Mouse (Mus musculus) midbrain, embryonic 15.5 days (tissue): Measurements from ENCODE around the gene H2afy2. TPM values are rescaled to one million over a fixed set of nuclear protein-coding genes. Genes with fewer than 3 reads are reported as not detected.

ENCODE experiments used
- ATAC-seq: fragments of 200-750 bp; cut with Nextera tagmentation; replicated peaks from 2 replicates; pipeline ENCODE4 v1.8.0; 2017; ENCODE audit warnings: moderate TSS enrichment
- H3K27ac ChIP-seq: fragments of 300-500 bp; sonication (generic); 2 replicates; pipeline ENCODE4 v1.5.1; 2015; ENCODE audit warnings: mild to moderate bottlenecking, inconsistent platforms
- H3K27me3 ChIP-seq: fragments of 300-500 bp; sonication (generic); replicated peaks from 2 replicates; pipeline ENCODE4 v1.6.1; 2015; ENCODE audit warnings: inconsistent platforms
- H3K36me3 ChIP-seq: fragments of 300-500 bp; sonication (generic); replicated peaks from 2 replicates; pipeline ENCODE4 v1.6.1; 2015; ENCODE audit warnings: inconsistent platforms
- H3K4me1 ChIP-seq: fragments of 300-500 bp; sonication (generic); 2 replicates; pipeline ENCODE4 v1.6.1; 2015; ENCODE audit warnings: inconsistent platforms
- H3K4me2 ChIP-seq: fragments of 300-500 bp; sonication (generic); 2 replicates; pipeline ENCODE4 v1.6.1; 2015; ENCODE audit warnings: inconsistent platforms, mild to moderate bottlenecking, moderate library complexity
- H3K4me3 ChIP-seq: fragments of 300-500 bp; sonication (generic); 2 replicates; pipeline ENCODE4 v1.5.1; 2015; ENCODE audit warnings: mild to moderate bottlenecking, inconsistent platforms
- H3K9ac ChIP-seq: fragments of 300-500 bp; sonication (generic); 2 replicates; pipeline ENCODE4 v1.6.1; 2015; ENCODE audit warnings: mild to moderate bottlenecking, inconsistent platforms
- H3K9me3 ChIP-seq: fragments of 300-500 bp; sonication (generic); 2 replicates; pipeline ENCODE4 v1.6.1; 2016; ENCODE audit warnings: inconsistent platforms
- WGBS: fragments of 180-500 bp; shearing (Covaris S2); methylation state at CpG from one replicate; pipeline ENCODE4 v1.1.7; 2015; ENCODE audit warnings: mixed read lengths; 5-methylcytosine and 5-hydroxymethylcytosine counted together
- polyA plus RNA-seq: library from polyadenylated mRNA; unstranded; fragments of >200 nt; fragmentation: Nextera tagmentation; extraction: Ambion mirVana; gene quantifications from 2 replicates; pipeline ENCODE4 v1.2.1, GENCODE M21; 2015

The H2afy2 gene
- polyA plus RNA-seq = 307 and 327 TPM in 2 replicates

GRCm38 (mm10) chr10:61783621-61784251, at the start of gene H2afy2:
H2afy2 (minus strand) TSS chr10:61784147.
- Histone ChIP-seq H3K4me1 (peaks cover 34% of the 10 kb centered on the region), H3K36me3 (no peaks in the 10 kb centered on the region), H3K27ac (peak within 1 kb of the TSS; percentile 99), H3K4me2 (peak within 1 kb of the TSS; percentile 61), H3K9me3 (no peaks in the 10 kb centered on the region), H3K4me3 (peak within 1 kb of the TSS; percentile 78), H3K27me3 (no peaks in the 10 kb centered on the region), H3K9ac (peak within 1 kb of the TSS; percentile 95)
- WGBS = 2% methylated on average over 50 of the region's 50 CpGs
- ATAC-seq = peak; percentile 94

GRCm38 (mm10) chr10:61832713-61833112, 48.8 kb upstream of the H2afy2 start:
- Histone ChIP-seq H3K9me3 (no peaks in the 10 kb centered on the region), H3K36me3 (no peaks in the 10 kb centered on the region), H3K27me3 (no peaks in the 10 kb centered on the region), H3K4me3 (no peak overlapping the region), H3K4me1 (no peaks in the 10 kb centered on the region), H3K9ac (no peak overlapping the region), H3K27ac (no peak overlapping the region), H3K4me2 (no peak overlapping the region)
- WGBS = 91% methylated on average over 11 of the region's 11 CpGs
- no peak for ATAC-seq

GRCm38 (mm10) chr10:61831741-61832140, 47.8 kb upstream of the H2afy2 start:
- WGBS = 96% methylated on average over 6 of the region's 6 CpGs
- H3K27ac ChIP-seq = no peak overlapping the region
- H3K4me2 ChIP-seq = no peak overlapping the region
- no peak overlapping the region for H3K9ac ChIP-seq
- no peaks in the 10 kb centered on the region for H3K36me3 ChIP-seq
- H3K4me3 ChIP-seq = no peak overlapping the region
- H3K9me3 ChIP-seq = no peaks in the 10 kb centered on the region
- peaks cover 9% of the 10 kb centered on the region for H3K4me1 ChIP-seq
- no peaks in the 10 kb centered on the region for H3K27me3 ChIP-seq
- no peak for ATAC-seq

- H3K27ac ChIP-seq = no peak overlapping the region
- WGBS = 81% methylated on average over 12 of the region's 12 CpGs
- no peak overlapping the region for H3K4me2 ChIP-seq
- no peak overlapping the region for H3K4me3 ChIP-seq
- H3K36me3 ChIP-seq = no peaks in the 10 kb centered on the region
- no peaks in the 10 kb centered on the region for H3K9me3 ChIP-seq
- H3K9ac ChIP-seq = no peak overlapping the region
- H3K4me1 ChIP-seq = peaks cover 10% of the 10 kb centered on the region
- ATAC-seq = no peak
- no peaks in the 10 kb centered on the region for H3K27me3 ChIP-seq
These were observed 47.3 kb upstream of the H2afy2 start for GRCm38 (mm10) chr10:61831251-61831650.

- Histone ChIP-seq H3K9ac (no peak overlapping the region), H3K4me1 (peaks cover 10% of the 10 kb centered on the region), H3K27ac (no peak overlapping the region), H3K4me3 (no peak overlapping the region), H3K36me3 (no peaks in the 10 kb centered on the region), H3K4me2 (no peak overlapping the region), H3K27me3 (no peaks in the 10 kb centered on the region), H3K9me3 (no peaks in the 10 kb centered on the region)
- ATAC-seq = no peak
- 64% methylated on average over 9 of the region's 9 CpGs for WGBS
These were observed 46.9 kb upstream of the H2afy2 start for GRCm38 (mm10) chr10:61830817-61831216.

GRCm38 (mm10) chr10:61829046-61829445, 45.1 kb upstream of the H2afy2 start:
- WGBS = 61% methylated on average over 4 of the region's 4 CpGs
- Histone ChIP-seq H3K4me2 (no peak overlapping the region), H3K4me3 (no peak overlapping the region), H3K36me3 (no peaks in the 10 kb centered on the region), H3K27ac (no peak overlapping the region), H3K9me3 (no peaks in the 10 kb centered on the region), H3K4me1 (peaks cover 10% of the 10 kb centered on the region), H3K9ac (no peak overlapping the region), H3K27me3 (no peaks in the 10 kb centered on the region)
- no peak for ATAC-seq

- no peak overlapping the region for H3K4me2 ChIP-seq
- peaks cover 10% of the 10 kb centered on the region for H3K4me1 ChIP-seq
- H3K36me3 ChIP-seq = no peaks in the 10 kb centered on the region
- H3K4me3 ChIP-seq = no peak overlapping the region
- no peak for ATAC-seq
- H3K9ac ChIP-seq = no peak overlapping the region
- 92% methylated on average over 32 of the region's 32 CpGs for WGBS
- H3K27ac ChIP-seq = no peak overlapping the region
- no peaks in the 10 kb centered on the region for H3K27me3 ChIP-seq
- no peaks in the 10 kb centered on the region for H3K9me3 ChIP-seq
These were observed 44.3 kb upstream of the H2afy2 start for GRCm38 (mm10) chr10:61827950-61828936.

GRCm38 (mm10) chr10:61826753-61827435, 42.9 kb upstream of the H2afy2 start:
- H3K4me2 ChIP-seq = no peak overlapping the region
- H3K27me3 ChIP-seq = no peaks in the 10 kb centered on the region
- 15% methylated on average over 16 of the region's 16 CpGs for WGBS
- peaks cover 10% of the 10 kb centered on the region for H3K4me1 ChIP-seq
- H3K27ac ChIP-seq = no peak overlapping the region
- no peak for ATAC-seq
- H3K36me3 ChIP-seq = no peaks in the 10 kb centered on the region
- no peaks in the 10 kb centered on the region for H3K9me3 ChIP-seq
- 0 out of 2 replicates have a peak overlapping the region, but pooled peaks have one; percentile 3 for H3K9ac ChIP-seq
- H3K4me3 ChIP-seq = no peak overlapping the region

GRCm38 (mm10) chr10:61825979-61826752, 42.2 kb upstream of the H2afy2 start:
- Histone ChIP-seq H3K4me2 (no peak overlapping the region), H3K4me3 (no peak overlapping the region), H3K27me3 (no peaks in the 10 kb centered on the region), H3K36me3 (no peaks in the 10 kb centered on the region), H3K9ac (no peak overlapping the region), H3K27ac (no peak overlapping the region), H3K4me1 (peaks cover 10% of the 10 kb centered on the region), H3K9me3 (no peaks in the 10 kb centered on the region)
- 80% methylated on average over 13 of the region's 13 CpGs for WGBS
- ATAC-seq = no peak

GRCm38 (mm10) chr10:61825536-61825935, 41.6 kb upstream of the H2afy2 start:
- H3K4me1 ChIP-seq = peaks cover 10% of the 10 kb centered on the region
- no peaks in the 10 kb centered on the region for H3K36me3 ChIP-seq
- no peak overlapping the region for H3K27ac ChIP-seq
- H3K4me3 ChIP-seq = no peak overlapping the region
- no peak overlapping the region for H3K9ac ChIP-seq
- no peaks in the 10 kb centered on the region for H3K27me3 ChIP-seq
- H3K9me3 ChIP-seq = no peaks in the 10 kb centered on the region
- H3K4me2 ChIP-seq = no peak overlapping the region
- ATAC-seq = no peak
- WGBS = 47% methylated on average over 5 of the region's 5 CpGs

GRCm38 (mm10) chr10:61823731-61824115, 39.8 kb upstream of the H2afy2 start:
- no peaks in the 10 kb centered on the region for H3K27me3 ChIP-seq
- H3K4me3 ChIP-seq = no peak overlapping the region
- no peaks in the 10 kb centered on the region for H3K36me3 ChIP-seq
- H3K9me3 ChIP-seq = no peaks in the 10 kb centered on the region
- no peak overlapping the region for H3K9ac ChIP-seq
- 87% methylated on average over 4 of the region's 4 CpGs for WGBS
- H3K4me1 ChIP-seq = peaks cover 10% of the 10 kb centered on the region
- H3K4me2 ChIP-seq = no peak overlapping the region
- H3K27ac ChIP-seq = no peak overlapping the region
- no peak for ATAC-seq
